10 mouse cellular contexts compared by ENCODE assay signal in the genomic region with DNA sequence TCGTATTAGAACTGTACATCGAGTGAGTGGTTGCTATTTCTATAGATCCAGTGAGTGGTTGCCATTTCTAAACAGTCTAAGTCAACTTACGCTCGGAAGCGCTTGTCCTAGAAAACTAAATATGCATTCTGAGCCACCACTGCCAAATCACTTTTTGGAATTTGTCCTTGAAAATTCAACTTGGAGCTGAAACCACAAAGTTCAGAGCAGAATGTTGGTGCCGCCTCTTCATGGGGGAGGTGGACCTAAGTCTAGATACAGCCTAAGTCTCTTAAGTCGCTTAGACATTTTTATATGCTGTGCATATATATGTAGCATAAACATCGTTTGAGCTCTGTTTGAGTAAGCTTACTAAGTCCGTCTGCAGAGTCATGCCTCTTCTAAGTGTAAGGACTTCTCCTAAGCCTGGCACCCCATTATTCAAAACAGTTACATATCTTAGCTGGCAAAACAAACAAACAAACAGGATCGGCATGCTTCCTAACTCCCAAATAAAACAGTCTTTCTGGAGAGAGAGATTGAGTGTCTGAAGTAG. TPM values are rescaled to one million over a fixed set of nuclear protein-coding genes. Genes with fewer than 3 reads are reported as not detected.
DNase-seq lines count a peak whose midpoint lies in the region; ATAC-seq and TF ChIP-seq lines count a peak whose summit lies in the region.
"Had no signal": no experiment of that assay in that cellular context is flagged by ENCODE, and none has a peak within 500 bp of the region (broad histone marks: within the 10 kb centered on the region; RNA-seq: fewer than 3 reads in every experiment).

No protein-coding gene starts in this region.

- no peak overlapping the region for H3K27ac ChIP-seq in liver, adult 2 months (replicated peaks; ENCODE audit: insufficient read depth, low read depth, low read length)
- no peak overlapping the region for H3K27ac ChIP-seq in liver, embryonic 11.5 days (ENCODE audit: low read depth, low read length)
- H3K27ac ChIP-seq in forebrain, embryonic 11.5 days (ENCODE audit: low read depth, low read length) = peak overlapping the region; percentile 25
- peak overlapping the region; percentile 81 for H3K27ac ChIP-seq in midbrain, embryonic 12.5 days (replicated peaks)
- H3K27ac ChIP-seq: limb, embryonic 15.5 days had no signal

- TF ChIP-seq CTCF in liver, adult 2 months (IDR thresholded peaks at IDR 0.05; ENCODE audit: low read depth, low read length) = no peak

- no peak overlapping the region for H3K9ac ChIP-seq in liver, adult 2 months (ENCODE audit: low read depth, low read length)
- H3K9ac ChIP-seq in liver, embryonic 11.5 days (ENCODE audit: low read depth, low read length) = no peak overlapping the region
- no peak overlapping the region for H3K9ac ChIP-seq in forebrain, embryonic 11.5 days (ENCODE audit: low read length)
- no peak overlapping the region for H3K9ac ChIP-seq in midbrain, embryonic 12.5 days (replicated peaks)
- H3K9ac ChIP-seq: limb, embryonic 15.5 days had no signal

- ATAC-seq in liver, embryonic 11.5 days (replicated peaks; ENCODE audit: low FRiP score) = no peak
- no peak for ATAC-seq in forebrain, embryonic 11.5 days (replicated peaks; ENCODE audit: low FRiP score)
- no peak for ATAC-seq in midbrain, embryonic 12.5 days (ENCODE audit: low FRiP score, low read depth)

- H3K79me2 ChIP-seq in liver, adult 2 months (ENCODE audit: control insufficient read depth, insufficient read depth, low read length) = no peaks in the 10 kb centered on the region

- no peaks in the 10 kb centered on the region for H3K36me3 ChIP-seq in liver, adult 2 months (ENCODE audit: control insufficient read depth, insufficient read depth, low read length)
- H3K36me3 ChIP-seq in liver, embryonic 11.5 days (ENCODE audit: control insufficient read depth, insufficient read depth, low read length) = no peaks in the 10 kb centered on the region
- no peaks in the 10 kb centered on the region for H3K36me3 ChIP-seq in forebrain, embryonic 11.5 days (ENCODE audit: control insufficient read depth, insufficient read depth, low read length)
- no peaks in the 10 kb centered on the region; the same call in 1 of the 2 replicates for H3K36me3 ChIP-seq in midbrain, embryonic 12.5 days
- H3K36me3 ChIP-seq: limb, embryonic 15.5 days had no signal

- WGBS in liver, adult 2 months = 35% methylated on average over 10 of the region's 10 CpGs
- WGBS in liver, embryonic 11.5 days = 77% methylated on average over 10 of the region's 10 CpGs
- WGBS in forebrain, embryonic 11.5 days = 90% methylated on average over 10 of the region's 10 CpGs
- WGBS in midbrain, embryonic 12.5 days = 88% methylated on average over 10 of the region's 10 CpGs

- H3K27me3 ChIP-seq in liver, adult 2 months (ENCODE audit: control insufficient read depth, insufficient read depth, low read length) = no peaks in the 10 kb centered on the region
- H3K27me3 ChIP-seq in liver, embryonic 11.5 days (replicated peaks; ENCODE audit: control insufficient read depth, insufficient read depth, low read length) = no peaks in the 10 kb centered on the region
- H3K27me3 ChIP-seq in forebrain, embryonic 11.5 days (ENCODE audit: control insufficient read depth, insufficient read depth, low read length) = no peaks in the 10 kb centered on the region
- H3K27me3 ChIP-seq in midbrain, embryonic 12.5 days = peaks cover 7% of the 10 kb centered on the region; the same call in 1 of the 2 replicates

- H3K4me3 ChIP-seq in liver, adult 2 months (ENCODE audit: insufficient read depth, low read depth, low read length) = no peak overlapping the region
- H3K4me3 ChIP-seq in liver, embryonic 11.5 days (ENCODE audit: low read depth, low read length) = no peak overlapping the region
- H3K4me3 ChIP-seq in forebrain, embryonic 11.5 days (ENCODE audit: low read depth, low read length) = no peak overlapping the region
- no peak overlapping the region for H3K4me3 ChIP-seq in midbrain, embryonic 12.5 days
- H3K4me3 ChIP-seq: limb, embryonic 15.5 days had no signal

- TF ChIP-seq POLR2A in liver, adult 2 months (IDR thresholded peaks at IDR 0.05; ENCODE audit: extremely low read depth, insufficient read depth, low read length) = no peak

- peaks cover 17% of the 10 kb centered on the region; the same call in 1 of the 2 replicates for H3K4me1 ChIP-seq in liver, adult 2 months (ENCODE audit: control insufficient read depth, insufficient read depth, low read length)
- H3K4me1 ChIP-seq in liver, embryonic 11.5 days (replicated peaks; ENCODE audit: control insufficient read depth, insufficient read depth, low read length) = peaks cover 8% of the 10 kb centered on the region
- H3K4me1 ChIP-seq in forebrain, embryonic 11.5 days (replicated peaks; ENCODE audit: control insufficient read depth, insufficient read depth, low read length) = no peaks in the 10 kb centered on the region
- peaks cover 13% of the 10 kb centered on the region for H3K4me1 ChIP-seq in midbrain, embryonic 12.5 days

- DNase-seq in adrenal gland, postnatal 10 days = peak; percentile 19
- no peak for DNase-seq in adrenal gland, adult 8-10 months
- peak; percentile 75 for DNase-seq in liver, adult 2 months (ENCODE audit: extremely low read depth, low read depth, low spot score)
- DNase-seq in liver, embryonic 11.5 days (ENCODE audit: low spot score) = no peak
- DNase-seq in forebrain, embryonic 11.5 days (ENCODE audit: low spot score) = no peak
- no peak for DNase-seq in cerebellum, adult 11 months
- no peak for DNase-seq in retina, postnatal 1 day

- no peak overlapping the region for H3K4me2 ChIP-seq in liver, embryonic 11.5 days
- H3K4me2 ChIP-seq in forebrain, embryonic 11.5 days (ENCODE audit: low read depth, low read length, severe bottlenecking) = no peak overlapping the region
- no peak overlapping the region for H3K4me2 ChIP-seq in midbrain, embryonic 12.5 days (replicated peaks)

- H3K9me3 ChIP-seq in liver, embryonic 11.5 days (ENCODE audit: control insufficient read depth, low read length) = no peaks in the 10 kb centered on the region
- H3K9me3 ChIP-seq in forebrain, embryonic 11.5 days (ENCODE audit: control insufficient read depth, low read length) = no peaks in the 10 kb centered on the region
- no peaks in the 10 kb centered on the region for H3K9me3 ChIP-seq in midbrain, embryonic 12.5 days
- H3K9me3 ChIP-seq: limb, embryonic 15.5 days had no signal

RNA-seq across cellular contexts. Expression of a gene that starts 8.0 kb away (rescaled TPM):
- 1 to 10 TPM; 1.9 to 3.0 TPM for total RNA-seq in adrenal gland, postnatal 10 days (2021)
- 1 to 10 TPM; 1.3 to 6.2 (median 3.7) TPM for total RNA-seq in adrenal gland, adult 8-10 months (2022)
- 0.07 TPM in 1 of 2 replicates, not detected in the other for total RNA-seq in liver, adult 2 months (2014; rRNA removed)
- 0.17 TPM in 1 of 2 replicates, not detected in the other for polyA plus RNA-seq in liver, adult 2 months (2012; rRNA removed)
- 2.2 and 2.7 TPM in 2 replicates for polyA plus RNA-seq in liver, embryonic 11.5 days (2014; fragmentation: Nextera tagmentation; extraction: Ambion mirVana)
- polyA plus RNA-seq in forebrain, embryonic 11.5 days (2014; fragmentation: Nextera tagmentation; extraction: Ambion mirVana) = 10.5 and 10.7 TPM in 2 replicates
- 11.8 and 13.0 TPM in 2 replicates for polyA plus RNA-seq in midbrain, embryonic 12.5 days (2016; fragmentation: Nextera tagmentation; extraction: Ambion mirVana)
- total RNA-seq: heart, adult 8-10 months had no signal

RNA-seq across cellular contexts. Expression of a gene that starts 37.8 kb away (rescaled TPM):
- total RNA-seq in adrenal gland, postnatal 10 days (2021) = 10 to 100 TPM; 25.5 to 26.0 TPM
- total RNA-seq in adrenal gland, adult 8-10 months (2022) = 10 to 100 TPM; 45.5 to 63.0 (median 54.6) TPM
- total RNA-seq in liver, adult 2 months (2014; rRNA removed) = 6.0 and 8.3 TPM in 2 replicates
- 14.6 and 17.7 TPM in 2 replicates for polyA plus RNA-seq in liver, adult 2 months (2012; rRNA removed)
- polyA plus RNA-seq in liver, embryonic 11.5 days (2014; fragmentation: Nextera tagmentation; extraction: Ambion mirVana) = 24.0 and 24.7 TPM in 2 replicates
- polyA plus RNA-seq in forebrain, embryonic 11.5 days (2014; fragmentation: Nextera tagmentation; extraction: Ambion mirVana) = 36.2 and 39.4 TPM in 2 replicates
- polyA plus RNA-seq in midbrain, embryonic 12.5 days (2016; fragmentation: Nextera tagmentation; extraction: Ambion mirVana) = 36.8 and 39.6 TPM in 2 replicates

RNA-seq across cellular contexts. Expression of a gene that starts 38.7 kb away (rescaled TPM):
- total RNA-seq in adrenal gland, postnatal 10 days (2021) = 10 to 100 TPM; 17.3 to 18.5 TPM
- 10 to 100 TPM; 32.5 to 40.2 (median 36.8) TPM for total RNA-seq in adrenal gland, adult 8-10 months (2022)
- 18.8 and 21.5 TPM in 2 replicates for total RNA-seq in liver, adult 2 months (2014; rRNA removed)
- 22.8 and 27.2 TPM in 2 replicates for polyA plus RNA-seq in liver, adult 2 months (2012; rRNA removed)
- 20.9 TPM in 2 replicates for polyA plus RNA-seq in liver, embryonic 11.5 days (2014; fragmentation: Nextera tagmentation; extraction: Ambion mirVana)
- 18.4 and 20.6 TPM in 2 replicates for polyA plus RNA-seq in forebrain, embryonic 11.5 days (2014; fragmentation: Nextera tagmentation; extraction: Ambion mirVana)
- polyA plus RNA-seq in midbrain, embryonic 12.5 days (2016; fragmentation: Nextera tagmentation; extraction: Ambion mirVana) = 23.0 and 26.1 TPM in 2 replicates

Comparison
In these comparisons a context has a peak if more than half of its experiments do, and no peak if none do; other contexts are left out.
1. DNase-seq: peak in adrenal gland, postnatal 10 days (single experiment) and liver, adult 2 months (single experiment); none in adrenal gland, adult 8-10 months (single experiment), liver, embryonic 11.5 days (single experiment), forebrain, embryonic 11.5 days (single experiment), cerebellum, adult 11 months (single experiment) and retina, postnatal 1 day (single experiment).
2. H3K27ac ChIP-seq: peak in forebrain, embryonic 11.5 days (single experiment) and midbrain, embryonic 12.5 days (single experiment); none in liver, adult 2 months (single experiment) and liver, embryonic 11.5 days (single experiment).